Comparison of ENCODE assay signal across 28 mouse cellular contexts in genomic region chr11:21337855-21338254, GRCm38 (mm10). TPM values are rescaled to one million over a fixed set of nuclear protein-coding genes. Genes with fewer than 3 reads are reported as not detected.
A peak's percentile ranks its signal among the peaks of the same experiment; 100 is the strongest.
DNase-seq lines count a peak whose midpoint lies in the region; TF ChIP-seq lines count a peak whose summit lies in the region.
"Had no signal": no experiment of that assay in that cellular context is flagged by ENCODE, and none has a peak within 500 bp of the region (broad histone marks: within the 10 kb centered on the region; RNA-seq: fewer than 3 reads in every experiment).

No protein-coding gene starts in this region.

- no peak overlapping the region for H3K4me3 ChIP-seq in myocyte
- H3K4me3 ChIP-seq: embryonic facial prominence, embryonic 12.5 days; forebrain, embryonic 10.5 days; forebrain, embryonic 15.5 days; hindbrain, embryonic 10.5 days; hindbrain, embryonic 15.5 days; midbrain, embryonic 10.5 days; midbrain, embryonic 15.5 days had no signal

- H3K79me2 ChIP-seq in myocyte (ENCODE audit: control insufficient read depth, insufficient read depth) = no peaks in the 10 kb centered on the region

- peak; percentile 70 for DNase-seq in gastrocnemius, adult 18-20 months (ENCODE audit: low spot score)
- DNase-seq in gastrocnemius, postnatal 4 days (ENCODE audit: low spot score in 2 of 2) = no peak
- peak; percentile 17 to 38 for DNase-seq in kidney, postnatal 4 days
- DNase-seq in kidney, postnatal 25 days = no peak
- peak; percentile 14 for DNase-seq in gastrocnemius, postnatal 10 days
- DNase-seq in frontal cortex, postnatal 36 days (ENCODE audit: low spot score in 2 of 2) = no peak
- DNase-seq: adrenal gland, postnatal 14 days; cerebellum, adult 11 months; cerebellum, adult 9-10 months; cerebellum, postnatal 36 days; heart, postnatal 14 days; kidney, adult 11 months; kidney, postnatal 36 days; layer of hippocampus, adult 9-11 months; liver; lung, adult 2 months; lung, postnatal 10 days; right cerebral cortex, postnatal 4 days; thymus, adult 2 months; thymus, postnatal 36 days had no signal

- H3K36me3 ChIP-seq in myocyte (ENCODE audit: control insufficient read depth, insufficient read depth) = peaks cover 9% of the 10 kb centered on the region
- H3K36me3 ChIP-seq: midbrain, embryonic 15.5 days had no signal

- no peak for TF ChIP-seq POLR2A in myocyte (IDR thresholded peaks at IDR 0.05; ENCODE audit: insufficient read length, low read depth)

- no peak overlapping the region for H3K4me2 ChIP-seq in myocyte (ENCODE audit: low read depth)
- H3K4me2 ChIP-seq: embryonic facial prominence, embryonic 12.5 days; forebrain, embryonic 15.5 days; hindbrain, embryonic 15.5 days; midbrain, embryonic 15.5 days had no signal

- no peak overlapping the region for H3ac ChIP-seq in myocyte (ENCODE audit: control insufficient read depth, insufficient read length)

- H3K27me3 ChIP-seq in myocyte (ENCODE audit: control insufficient read depth, insufficient read depth, insufficient read length) = no peaks in the 10 kb centered on the region
- H3K27me3 ChIP-seq: embryonic facial prominence, embryonic 12.5 days; forebrain, embryonic 15.5 days; hindbrain, embryonic 15.5 days; midbrain, embryonic 15.5 days had no signal

TF ChIP-seq in myocyte, 11 proteins besides CTCF, POLR2A, EP300 and RAD21:
- TF ChIP-seq REST (IDR thresholded peaks at IDR 0.05; ENCODE audit: insufficient read depth, insufficient read length) (no peak), TCF12 (IDR thresholded peaks at IDR 0.05; ENCODE audit: insufficient read depth, poor library complexity, severe bottlenecking) (peak; percentile 10), MYOD1 (IDR thresholded peaks at IDR 0.05; ENCODE audit: control insufficient read depth in 1 of 3, insufficient read length in 2 of 3, low read depth in 2 of 3) (peak; percentile 59 to 83 (median 68)), MYOG (IDR thresholded peaks at IDR 0.05; ENCODE audit: control insufficient read depth in 1 of 3, insufficient read depth in 1 of 3, insufficient read length in 2 of 3, low read depth in 2 of 3) (peak; percentile 12 to 91 (median 81)), SRF (IDR thresholded peaks at IDR 0.05; ENCODE audit: control insufficient read depth, insufficient read length, low read depth) (no peak), POLR2AphosphoS2 (IDR thresholded peaks at IDR 0.05; ENCODE audit: insufficient read length, low read depth) (no peak)

RNA-seq across cellular contexts. Expression of gene Ugp2, which starts 33.1 kb away (rescaled TPM):
- total RNA-seq in gastrocnemius, adult 18-20 months (2021) = 100 to 1,000 TPM; 488 to 583 TPM
- total RNA-seq in gastrocnemius, postnatal 4 days (2021) = 100 to 1,000 TPM; 285 to 289 TPM
- total RNA-seq in gastrocnemius, postnatal 10 days (2021) = 100 to 1,000 TPM; 290 to 306 TPM
- polyA plus RNA-seq in myocyte (2012; fragmentation: generic; extraction: Trizol) = 29.9 TPM

Comparison
In these comparisons a context has a peak if more than half of its experiments do, and no peak if none do; other contexts are left out.
1. DNase-seq: peak in gastrocnemius, adult 18-20 months (single experiment), kidney, postnatal 4 days (2 of 2) and gastrocnemius, postnatal 10 days (single experiment); none in gastrocnemius, postnatal 4 days (0 of 2), kidney, postnatal 25 days (0 of 2) and frontal cortex, postnatal 36 days (0 of 2).